Mouse (Mus musculus): ENCODE data around the gene Lats2. TPM values are rescaled to one million over a fixed set of nuclear protein-coding genes. Genes with fewer than 3 reads are reported as not detected.
"Not testable (repeated sequence)": the region's sequence is repeated elsewhere in the genome, so short reads cannot be mapped to it uniquely, and the experiment has no call there.

The Lats2 gene
- polyA plus RNA-seq, 1 experiment from 2014 or later: 5.8 TPM

GRCm38 (mm10) chr14:57664311-57664821 is 93.8 kb downstream of the Lats2 start:
- no peaks in the 10 kb centered on the region for H3K36me3 ChIP-seq
- peak overlapping the region; percentile 99 for H3K27ac ChIP-seq (replicated peaks)
- peak; percentile 63 for ATAC-seq (ENCODE audit: low FRiP score)
- H3K9me3 ChIP-seq (replicated peaks): no peaks in the 10 kb centered on the region
- peak overlapping the region; percentile 89 for H3K4me3 ChIP-seq (replicated peaks)
- under 1% methylated on average over 19 of the region's 19 CpGs for WGBS
- peak overlapping the region; percentile 75 for H3K4me2 ChIP-seq
- peak overlapping the region; percentile 92 for H3K9ac ChIP-seq (replicated peaks)
- peaks cover 26% of the 10 kb centered on the region for H3K4me1 ChIP-seq
- no peaks in the 10 kb centered on the region for H3K27me3 ChIP-seq (replicated peaks)

GRCm38 (mm10) chr14:57663630-57664029 is 94.6 kb downstream of the Lats2 start:
- H3K9me3 ChIP-seq (replicated peaks): no peaks in the 10 kb centered on the region
- H3K9ac ChIP-seq (replicated peaks): 0 out of 2 replicates have a peak overlapping the region, but pooled peaks have one; percentile 23
- WGBS: 43% methylated on average over 1 of the region's 1 CpGs

GRCm38 (mm10) chr14:57658301-57658700 is 99.9 kb downstream of the Lats2 start:
- Histone ChIP-seq H3K4me3 (replicated peaks) (no peak overlapping the region), H3K27ac (replicated peaks) (no peak overlapping the region), H3K9ac (replicated peaks) (no peak overlapping the region), H3K4me2 (no peak overlapping the region), H3K27me3 (replicated peaks) (no peaks in the 10 kb centered on the region), H3K9me3 (replicated peaks) (no peaks in the 10 kb centered on the region), H3K36me3 (no peaks in the 10 kb centered on the region), H3K4me1 (0 out of 2 replicates have a peak, but pooled peaks cover 5% of the 10 kb centered on the region)
- 97% methylated on average over 4 of the region's 4 CpGs for WGBS
- ATAC-seq (ENCODE audit: low FRiP score): no peak

More at GRCm38 (mm10) chr14:57663630-57664029, 94.6 kb downstream of the Lats2 start:
- Histone ChIP-seq H3K4me3 (replicated peaks) (peak overlapping the region; percentile 89), H3K4me1 (peaks cover 26% of the 10 kb centered on the region), H3K27ac (replicated peaks) (no peak overlapping the region), H3K36me3 (no peaks in the 10 kb centered on the region), H3K4me2 (peak overlapping the region; percentile 75), H3K27me3 (replicated peaks) (no peaks in the 10 kb centered on the region)
- no peak for ATAC-seq (ENCODE audit: low FRiP score)

GRCm38 (mm10) chr14:57657500-57657899 is 100.7 kb downstream of the Lats2 start:
- ATAC-seq (ENCODE audit: low FRiP score): no peak
- Histone ChIP-seq H3K36me3 (no peaks in the 10 kb centered on the region), H3K9ac (replicated peaks) (no peak overlapping the region), H3K4me1 (0 out of 2 replicates have a peak, but pooled peaks cover 3% of the 10 kb centered on the region), H3K9me3 (replicated peaks) (no peaks in the 10 kb centered on the region), H3K4me3 (replicated peaks) (no peak overlapping the region), H3K4me2 (no peak overlapping the region), H3K27ac (replicated peaks) (no peak overlapping the region), H3K27me3 (replicated peaks) (no peaks in the 10 kb centered on the region)
- 95% methylated on average over 2 of the region's 2 CpGs for WGBS

- not testable (repeated sequence) for H3K4me3 ChIP-seq (replicated peaks)
Measured at GRCm38 (mm10) chr14:57656519-57656918, 101.7 kb downstream of the Lats2 start.

GRCm38 (mm10) chr14:57649501-57649900 is 108.7 kb downstream of the Lats2 start:
- no peak for ATAC-seq (ENCODE audit: low FRiP score)
- no peaks in the 10 kb centered on the region for H3K27me3 ChIP-seq (replicated peaks)
- H3K36me3 ChIP-seq: no peaks in the 10 kb centered on the region

More at GRCm38 (mm10) chr14:57656519-57656918, 101.7 kb downstream of the Lats2 start:
- H3K27me3 ChIP-seq (replicated peaks); H3K27ac ChIP-seq (replicated peaks); H3K9me3 ChIP-seq (replicated peaks); H3K9ac ChIP-seq (replicated peaks); H3K36me3 ChIP-seq; H3K4me2 ChIP-seq; H3K4me1 ChIP-seq; ATAC-seq (ENCODE audit: low FRiP score): not testable (repeated sequence)
- 84% methylated on average over 3 of the region's 3 CpGs for WGBS

GRCm38 (mm10) chr14:57646155-57646554 is 112.0 kb downstream of the Lats2 start:
- Histone ChIP-seq H3K4me1 (no peaks in the 10 kb centered on the region), H3K9me3 (replicated peaks) (no peaks in the 10 kb centered on the region), H3K36me3 (peaks cover 6% of the 10 kb centered on the region; the same call in 1 of the 2 replicates), H3K27ac (replicated peaks) (no peak overlapping the region), H3K27me3 (replicated peaks) (no peaks in the 10 kb centered on the region), H3K4me2 (no peak overlapping the region), H3K9ac (replicated peaks) (no peak overlapping the region), H3K4me3 (replicated peaks) (no peak overlapping the region)
- 92% methylated on average over 4 of the region's 4 CpGs for WGBS
- ATAC-seq (ENCODE audit: low FRiP score): no peak

More at GRCm38 (mm10) chr14:57649501-57649900, 108.7 kb downstream of the Lats2 start:
- Histone ChIP-seq H3K27ac (replicated peaks) (no peak overlapping the region), H3K4me2 (no peak overlapping the region), H3K4me1 (no peaks in the 10 kb centered on the region), H3K9me3 (replicated peaks) (no peaks in the 10 kb centered on the region), H3K4me3 (replicated peaks) (no peak overlapping the region), H3K9ac (replicated peaks) (no peak overlapping the region)

Small RNA genes within 50 kb of the gene (microRNA-seq; reads per million reads assigned to microRNA genes)
- not detected for gene Mir3077

Other genes starting within 250 kb of the Lats2 start
- 6.0 and 7.3 TPM in 2 replicates for gene Il17d, start 233.6 kb downstream of the Lats2 start, polyA plus RNA-seq (2015; fragmentation: Nextera tagmentation; extraction: Ambion mirVana)
- gene Eef1akmt1, start 186.8 kb downstream of the Lats2 start, polyA plus RNA-seq (2015; fragmentation: Nextera tagmentation; extraction: Ambion mirVana): 99.3 and 104 TPM in 2 replicates
- gene Xpo4, start 93.0 kb downstream of the Lats2 start, polyA plus RNA-seq (2015; fragmentation: Nextera tagmentation; extraction: Ambion mirVana): 11.0 and 13.3 TPM in 2 replicates
- gene Gm49361, start 12.3 kb downstream of the Lats2 start, polyA plus RNA-seq (2015; fragmentation: Nextera tagmentation; extraction: Ambion mirVana): not detected in 2 replicates
- gene Sap18, start 39.8 kb upstream of the Lats2 start, polyA plus RNA-seq (2015; fragmentation: Nextera tagmentation; extraction: Ambion mirVana): 26.5 and 28.7 TPM in 2 replicates
- gene Ska3, start 67.8 kb upstream of the Lats2 start, polyA plus RNA-seq (2015; fragmentation: Nextera tagmentation; extraction: Ambion mirVana): 5.5 and 12.3 TPM in 2 replicates
- 159 and 162 TPM in 2 replicates for gene Mrpl57, start 67.8 kb upstream of the Lats2 start, polyA plus RNA-seq (2015; fragmentation: Nextera tagmentation; extraction: Ambion mirVana)
- gene Zdhhc20, start 131.9 kb upstream of the Lats2 start, polyA plus RNA-seq (2015; fragmentation: Nextera tagmentation; extraction: Ambion mirVana): 40.7 and 46.2 TPM in 2 replicates
- gene Micu2, start 240.9 kb upstream of the Lats2 start, polyA plus RNA-seq (2015; fragmentation: Nextera tagmentation; extraction: Ambion mirVana): 68.9 and 75.3 TPM in 2 replicates

Data from neural tube, embryonic 15.5 days (tissue).